Mouse (Mus musculus) forebrain, postnatal 0 days (tissue): ENCODE measurements around the gene Samd15. TPM values are rescaled to one million over a fixed set of nuclear protein-coding genes. Genes with fewer than 3 reads are reported as not detected.
A peak's percentile ranks its signal among the peaks of the same experiment; 100 is the strongest.
"Not testable (repeated sequence)": the region's sequence is repeated elsewhere in the genome, so short reads cannot be mapped to it uniquely, and the experiment has no call there.

Experiments
- ATAC-seq: fragments of 200-750 bp; cut with Nextera tagmentation; 2 replicates; pipeline ENCODE4 v1.8.0; 2017; ENCODE audit warnings: mild to moderate bottlenecking, moderate library complexity
- DNase-seq: peaks from one replicate; pipeline ENCODE4 v3.0.0-alpha.2; 2015
- H3K27ac ChIP-seq: fragments of 300-500 bp; sonication (generic); 2 replicates; pipeline ENCODE4 v1.5.1; 2014; ENCODE audit warnings: low read depth, mild to moderate bottlenecking, antibody characterized with exemption, low read length, moderate library complexity, mixed read lengths
- H3K27me3 ChIP-seq: fragments of 300-500 bp; sonication (generic); 2 replicates; pipeline ENCODE4 v1.6.1; 2014; ENCODE audit warnings: mild to moderate bottlenecking, low read length, mixed read lengths; ENCODE audit not compliant: insufficient read depth
- H3K36me3 ChIP-seq: fragments of 300-500 bp; sonication (generic); 2 replicates; pipeline ENCODE4 v1.6.1; 2014; ENCODE audit warnings: mild to moderate bottlenecking, moderate library complexity; ENCODE audit not compliant: insufficient read depth
- H3K4me1 ChIP-seq: fragments of 300-500 bp; sonication (generic); 2 replicates; pipeline ENCODE4 v1.6.1; 2014; ENCODE audit warnings: antibody characterized with exemption; ENCODE audit not compliant: insufficient read depth
- H3K4me2 ChIP-seq: fragments of 300-500 bp; sonication (generic); 2 replicates; pipeline ENCODE4 v1.6.1; 2014; ENCODE audit warnings: low read depth, mild to moderate bottlenecking, moderate library complexity
- H3K4me3 ChIP-seq: fragments of 300-500 bp; sonication (generic); 2 replicates; pipeline ENCODE4 v1.5.1; 2014; ENCODE audit warnings: low read depth, low read length, mixed read lengths
- H3K9ac ChIP-seq: fragments of 300-500 bp; sonication (generic); 2 replicates; pipeline ENCODE4 v1.6.1; 2014; ENCODE audit warnings: mild to moderate bottlenecking
- H3K9me3 ChIP-seq: fragments of 300-500 bp; sonication (generic); 2 replicates; pipeline ENCODE4 v1.6.1; 2016; ENCODE audit warnings: low read length
- CTCF ChIP-seq: sonication (generic); IDR thresholded peaks from 2 replicates; pipeline ENCODE4 v1.5.1; 2016; ENCODE audit warnings: antibody characterized with exemption, control low read depth, low read depth
- WGBS: fragments of 180-500 bp; shearing (Covaris S2); extraction: QIAGEN DNeasy Blood & Tissue Kit; methylation state at CpG from one replicate; pipeline ENCODE4 v1.1.7; 2014; 5-methylcytosine and 5-hydroxymethylcytosine counted together
- polyA plus RNA-seq: library from polyadenylated mRNA; unstranded; fragments of >200 nt; fragmentation: Nextera tagmentation; extraction: Ambion mirVana; gene quantifications from 2 replicates; pipeline ENCODE4 v1.2.1, GENCODE M21; 2015
- total RNA-seq: library from RNA; depleted of rRNA; stranded (reverse); fragments of >200 nt; gene quantifications from 2 replicates; pipeline ENCODE4 v1.2.3, GENCODE M21; 2014; rRNA removed

Gene Samd15
- total RNA-seq (1.0 and 7.4 TPM in 2 replicates), polyA plus RNA-seq (1.5 and 1.8 TPM in 2 replicates)

DNA sequence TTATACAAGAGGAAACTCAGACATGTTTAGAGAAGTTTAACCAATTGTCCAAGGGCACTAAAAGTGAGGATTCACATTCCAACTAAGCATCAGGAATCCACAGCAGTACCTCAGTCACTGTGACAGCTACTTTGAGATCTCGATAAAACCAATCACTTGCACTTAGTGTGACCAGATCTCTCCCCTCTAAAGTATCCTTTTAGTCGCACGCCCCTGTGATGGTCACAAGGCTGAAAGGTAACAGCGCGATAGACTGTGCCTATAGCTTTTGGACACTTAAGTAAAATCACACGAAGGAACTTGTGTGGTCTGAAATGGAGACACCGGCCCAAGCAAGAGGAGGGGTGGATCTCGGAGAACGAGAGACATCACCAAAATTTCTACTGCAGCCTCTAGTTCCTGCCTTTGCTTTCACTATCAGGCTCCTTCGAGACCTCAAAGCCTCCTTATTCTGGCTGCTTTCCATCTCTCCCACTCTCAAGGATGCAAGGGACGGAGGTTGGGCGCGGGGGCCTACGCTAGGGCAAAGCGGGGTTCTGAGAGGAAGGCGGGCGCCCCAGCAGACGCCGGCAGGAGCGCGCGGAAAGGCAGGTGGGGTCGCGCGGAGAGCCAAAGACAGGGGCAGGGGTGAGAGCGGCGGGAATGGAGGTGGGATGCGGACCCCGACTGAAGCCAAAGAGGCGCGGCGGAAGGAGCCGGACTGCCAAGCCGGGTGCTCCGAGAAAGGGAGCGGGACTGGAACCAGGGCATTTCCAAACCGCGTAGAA is at the start of gene Samd15:
Samd15 (plus strand) TSS at position 518 of the 767 bp plus-strand sequence.
- Histone ChIP-seq H3K9me3 (no peaks in the 10 kb centered on the region), H3K9ac (peak within 1 kb of the TSS; percentile 92), H3K4me3 (peak within 1 kb of the TSS; percentile 91), H3K27ac (peak within 1 kb of the TSS; percentile 95), H3K4me2 (peak within 1 kb of the TSS; percentile 81), H3K4me1 (peaks cover 8% of the 10 kb centered on the region; the same call in 1 of the 2 replicates), H3K36me3 (no peaks in the 10 kb centered on the region), H3K27me3 (no peaks in the 10 kb centered on the region)
- TF ChIP-seq CTCF = no peak
- DNase-seq (peak; percentile 60), ATAC-seq (peak; percentile 56)
- 2% methylated on average over 36 of the region's 38 CpGs for WGBS

GRCm38 (mm10) chr12:87154448-87154847 is 45.1 kb upstream of the Samd15 start:
- H3K27ac ChIP-seq, H3K9ac ChIP-seq, H3K4me1 ChIP-seq, H3K4me2 ChIP-seq, DNase-seq, H3K27me3 ChIP-seq, H3K36me3 ChIP-seq, ATAC-seq, H3K9me3 ChIP-seq, H3K4me3 ChIP-seq: not testable (repeated sequence)
- 81% methylated on average over 4 of the region's 4 CpGs for WGBS

GRCm38 (mm10) chr12:87157361-87157760 is 42.2 kb upstream of the Samd15 start:
- H3K4me3 ChIP-seq = no peak overlapping the region
- no peaks in the 10 kb centered on the region for H3K9me3 ChIP-seq
- 55% methylated on average over 4 of the region's 4 CpGs for WGBS
- peaks cover 7% of the 10 kb centered on the region; the same call in 1 of the 2 replicates for H3K36me3 ChIP-seq
- H3K9ac ChIP-seq = no peak overlapping the region
- H3K27ac ChIP-seq = no peak overlapping the region
- no peaks in the 10 kb centered on the region for H3K4me1 ChIP-seq
- DNase-seq (no peak), ATAC-seq (no peak)
- no peak for TF ChIP-seq CTCF
- H3K27me3 ChIP-seq = no peaks in the 10 kb centered on the region
- H3K4me2 ChIP-seq = no peak overlapping the region

DNA sequence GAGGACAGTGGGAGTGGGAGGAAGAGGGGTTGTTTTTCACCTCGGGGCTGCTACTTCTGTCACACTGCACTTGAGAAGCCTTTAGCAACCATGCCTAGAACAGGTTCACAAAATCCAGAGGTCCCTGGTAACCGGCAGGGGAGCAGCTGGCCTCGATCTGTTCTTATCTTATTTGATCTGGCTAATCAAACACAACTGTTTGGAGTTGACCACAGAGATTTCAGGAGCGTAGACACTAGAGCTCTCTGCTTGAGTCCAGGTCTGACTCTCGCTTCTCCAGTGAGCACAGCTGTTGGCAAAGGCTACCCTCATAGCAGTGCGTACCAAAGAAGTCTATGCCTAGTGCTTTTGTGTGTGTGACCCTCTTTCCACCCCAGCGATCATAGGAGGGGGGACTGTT is 41.4 kb upstream of the Samd15 start:
- ATAC-seq (no peak), DNase-seq (no peak)
- H3K9ac ChIP-seq = no peak overlapping the region

DNA sequence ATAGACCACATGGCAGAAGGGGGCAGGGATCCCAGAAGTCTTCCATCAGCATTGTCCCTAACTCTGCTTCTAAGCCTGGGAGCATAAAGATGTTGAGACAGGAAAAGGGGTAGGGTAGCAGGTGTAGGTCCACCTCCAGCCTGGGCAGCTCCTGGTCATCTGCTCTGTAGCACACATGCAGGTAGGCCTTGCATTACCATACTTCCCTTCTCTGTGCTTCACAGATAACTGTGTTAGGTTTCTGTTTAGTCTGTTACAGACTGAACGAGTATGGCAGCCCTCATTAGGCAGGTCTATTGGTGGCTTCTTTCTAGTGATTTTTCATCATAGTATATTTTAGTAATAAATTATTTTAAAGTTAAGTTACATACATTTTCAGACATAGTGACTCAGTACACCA is 39.2 kb upstream of the Samd15 start:
- H3K27me3 ChIP-seq = no peaks in the 10 kb centered on the region
- 76% methylated on average over 1 of the region's 1 CpGs for WGBS

More for the DNA sequence above, 41.4 kb upstream of the Samd15 start:
- Histone ChIP-seq H3K4me2 (no peak overlapping the region), H3K4me3 (no peak overlapping the region), H3K27me3 (no peaks in the 10 kb centered on the region), H3K27ac (no peak overlapping the region), H3K36me3 (peaks cover 10% of the 10 kb centered on the region; the same call in 1 of the 2 replicates), H3K4me1 (no peaks in the 10 kb centered on the region), H3K9me3 (no peaks in the 10 kb centered on the region)
- no peak for TF ChIP-seq CTCF
- WGBS = 72% methylated on average over 7 of the region's 7 CpGs

DNA sequence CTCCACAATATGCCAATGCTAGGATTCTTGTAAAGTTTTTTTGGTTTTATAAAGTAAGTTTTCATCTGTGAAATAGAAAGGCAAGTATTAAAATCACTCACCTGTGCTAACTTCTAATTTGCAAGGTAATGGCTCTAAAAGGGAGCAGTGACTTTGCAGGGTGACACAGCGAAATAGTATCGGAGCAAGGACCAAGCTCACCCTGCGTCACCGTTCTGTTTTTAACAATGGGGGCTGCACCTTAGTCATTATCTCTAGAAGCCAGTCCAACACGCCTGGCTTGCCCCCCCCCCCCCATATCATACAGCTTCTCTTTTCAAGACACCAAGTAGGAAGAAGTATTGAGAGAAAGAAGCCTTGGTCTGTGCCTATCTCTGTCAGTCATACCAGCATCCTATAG is 38.7 kb upstream of the Samd15 start:
- Histone ChIP-seq H3K4me1 (no peaks in the 10 kb centered on the region), H3K27ac (no peak overlapping the region)

More for the DNA sequence above, 39.2 kb upstream of the Samd15 start:
- H3K4me3 ChIP-seq = no peak overlapping the region
- DNase-seq (no peak), ATAC-seq (no peak)
- no peak overlapping the region for H3K9ac ChIP-seq
- no peaks in the 10 kb centered on the region for H3K4me1 ChIP-seq
- no peaks in the 10 kb centered on the region for H3K9me3 ChIP-seq
- no peak overlapping the region for H3K27ac ChIP-seq
- peaks cover 15% of the 10 kb centered on the region; the same call in 1 of the 2 replicates for H3K36me3 ChIP-seq
- H3K4me2 ChIP-seq = no peak overlapping the region
- no peak for TF ChIP-seq CTCF

DNA sequence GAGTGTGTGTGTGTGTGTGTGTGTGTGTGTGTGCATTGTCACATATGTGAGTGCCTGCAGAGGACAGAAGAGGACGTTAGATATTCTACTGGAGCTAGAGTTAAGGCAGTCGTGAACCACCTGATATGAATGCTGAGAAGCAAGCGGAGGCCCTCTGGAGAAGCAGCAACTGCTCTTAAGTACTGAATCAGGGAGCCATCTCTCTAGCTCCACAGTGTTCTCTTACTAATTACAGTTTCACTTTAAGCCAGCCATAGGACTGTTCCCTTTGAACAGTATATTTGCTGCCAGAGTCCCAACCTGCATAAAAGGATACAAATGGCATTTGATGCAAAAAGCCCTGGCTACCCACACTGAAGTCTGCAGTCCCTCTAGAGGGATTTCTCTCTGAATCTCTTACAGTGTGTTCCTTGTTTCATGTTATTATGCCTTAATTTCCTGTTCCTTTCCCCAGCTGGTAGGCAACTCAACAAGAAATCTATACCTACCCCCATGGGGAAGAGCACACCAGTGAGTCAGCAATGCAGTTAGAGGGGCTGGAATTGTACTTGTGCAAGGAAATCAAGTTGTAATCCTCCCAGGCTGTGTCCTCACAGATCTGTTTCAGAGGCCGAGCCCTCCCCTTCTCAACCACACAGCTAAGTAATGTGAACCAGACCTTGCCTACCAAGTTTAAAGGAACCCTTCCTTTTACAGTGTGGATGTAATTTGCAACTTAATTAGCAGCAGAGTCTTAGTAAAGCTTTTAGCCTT is 24.2 kb upstream of the Samd15 start:
- no peaks in the 10 kb centered on the region for H3K27me3 ChIP-seq
- no peaks in the 10 kb centered on the region for H3K4me1 ChIP-seq
- H3K9ac ChIP-seq = no peak overlapping the region
- no peaks in the 10 kb centered on the region for H3K9me3 ChIP-seq
- peaks cover 36% of the 10 kb centered on the region for H3K36me3 ChIP-seq
- DNase-seq (no peak), ATAC-seq (no peak; the same call in 1 of the 2 replicates)
- no peak overlapping the region for H3K4me3 ChIP-seq
- TF ChIP-seq CTCF = no peak
- H3K27ac ChIP-seq = no peak overlapping the region
- no peak overlapping the region for H3K4me2 ChIP-seq
- WGBS = 73% methylated on average over 4 of the region's 4 CpGs

More for the DNA sequence above, 38.7 kb upstream of the Samd15 start:
- no peak for DNase-seq
- no peak for ATAC-seq
- Histone ChIP-seq H3K4me2 (no peak overlapping the region), H3K4me3 (no peak overlapping the region), H3K36me3 (peaks cover 13% of the 10 kb centered on the region; the same call in 1 of the 2 replicates), H3K9ac (no peak overlapping the region), H3K9me3 (no peaks in the 10 kb centered on the region), H3K27me3 (no peaks in the 10 kb centered on the region)
- TF ChIP-seq CTCF = no peak
- 89% methylated on average over 5 of the region's 5 CpGs for WGBS
